Mouse (Mus musculus): Measurements from ENCODE around the gene 4933428G20Rik.

The 4933428G20Rik gene

GRCm38 (mm10) chr11:97532950-97533582 lies 32.9 kb upstream of the 4933428G20Rik start:
- no peak for DNase-seq

GRCm38 (mm10) chr11:97532354-97532753 lies 32.2 kb upstream of the 4933428G20Rik start:
- DNase-seq: no peak

GRCm38 (mm10) chr11:97531381-97532260 lies 31.5 kb upstream of the 4933428G20Rik start:
- DNase-seq: peak; percentile 87 to 92

GRCm38 (mm10) chr11:97530961-97531360 lies 30.8 kb upstream of the 4933428G20Rik start:
- DNase-seq: no peak

- DNase-seq: no peak
Measured at GRCm38 (mm10) chr11:97530069-97530468, 29.9 kb upstream of the 4933428G20Rik start.

GRCm38 (mm10) chr11:97528282-97528808 lies 28.2 kb upstream of the 4933428G20Rik start:
- DNase-seq: peak; percentile 71 to 87

- no peak for DNase-seq
Measured at GRCm38 (mm10) chr11:97525313-97525712, 25.2 kb upstream of the 4933428G20Rik start.

GRCm38 (mm10) chr11:97524306-97524705 lies 24.2 kb upstream of the 4933428G20Rik start:
- no peak for DNase-seq

- peak; percentile 63 to 83 for DNase-seq
Measured at GRCm38 (mm10) chr11:97523827-97524261, 23.7 kb upstream of the 4933428G20Rik start.

- no peak for DNase-seq
Measured at GRCm38 (mm10) chr11:97523107-97523506, 23.0 kb upstream of the 4933428G20Rik start.

GRCm38 (mm10) chr11:97521741-97522474 lies 21.8 kb upstream of the 4933428G20Rik start:
- peak; percentile 54 to 66 for DNase-seq

GRCm38 (mm10) chr11:97520541-97520940 lies 20.4 kb upstream of the 4933428G20Rik start:
- DNase-seq: peak; percentile 77 to 85

GRCm38 (mm10) chr11:97513066-97513465 lies 12.9 kb upstream of the 4933428G20Rik start:
- no peak for DNase-seq

- peak in 1 of 2 experiments; percentile 32 for DNase-seq
Measured at GRCm38 (mm10) chr11:97512511-97512910, 12.4 kb upstream of the 4933428G20Rik start.

GRCm38 (mm10) chr11:97511661-97512369 lies 11.7 kb upstream of the 4933428G20Rik start:
- DNase-seq: peak; percentile 72 to 83

- peak; percentile 78 to 79 for DNase-seq
Measured at GRCm38 (mm10) chr11:97510966-97511660, 11.0 kb upstream of the 4933428G20Rik start.

GRCm38 (mm10) chr11:97509715-97510485 lies 9.8 kb upstream of the 4933428G20Rik start:
- DNase-seq: no peak

- DNase-seq: no peak
Measured at GRCm38 (mm10) chr11:97509058-97509457, 8.9 kb upstream of the 4933428G20Rik start.

- DNase-seq: no peak
Measured at GRCm38 (mm10) chr11:97508198-97508597, 8.1 kb upstream of the 4933428G20Rik start.

GRCm38 (mm10) chr11:97506331-97506730 lies 6.2 kb upstream of the 4933428G20Rik start:
- DNase-seq: no peak

GRCm38 (mm10) chr11:97505784-97506183 lies 5.6 kb upstream of the 4933428G20Rik start:
- no peak for DNase-seq
